ENCODE assay signal across 22 mouse cellular contexts in genomic region chr3:36223361-36223760, GRCm38 (mm10). TPM values are rescaled to one million over a fixed set of nuclear protein-coding genes. Genes with fewer than 3 reads are reported as not detected.
A peak's percentile ranks its signal among the peaks of the same experiment; 100 is the strongest.
DNase-seq lines count a peak whose midpoint lies in the region; ATAC-seq lines count a peak whose summit lies in the region.
"Had no signal": no experiment of that assay in that cellular context is flagged by ENCODE, and none has a peak within 500 bp of the region (broad histone marks: within the 10 kb centered on the region; RNA-seq: fewer than 3 reads in every experiment).

No protein-coding gene starts in this region.

- peaks cover 5% of the 10 kb centered on the region for H3K27me3 ChIP-seq in forebrain, embryonic 11.5 days (ENCODE audit: control insufficient read depth, insufficient read depth, low read length)
- H3K27me3 ChIP-seq in forebrain, embryonic 10.5 days (ENCODE audit: poor library complexity, severe bottlenecking) = peaks cover 38% of the 10 kb centered on the region
- H3K27me3 ChIP-seq in forebrain, embryonic 13.5 days = peaks cover 24% of the 10 kb centered on the region
- H3K27me3 ChIP-seq in intestine, embryonic 15.5 days (replicated peaks) = peaks cover 14% of the 10 kb centered on the region

- ATAC-seq in forebrain, embryonic 11.5 days (replicated peaks; ENCODE audit: low FRiP score) = peak; percentile 63
- ATAC-seq in forebrain, embryonic 13.5 days = peak; percentile 60
- ATAC-seq in intestine, embryonic 15.5 days = no peak
- ATAC-seq: CD4-positive, CD25-positive, alpha-beta regulatory T cell, adult 4 months; intestine, postnatal 0 days had no signal

- no peak overlapping the region for H3K4me3 ChIP-seq in forebrain, embryonic 11.5 days (ENCODE audit: low read depth, low read length)
- H3K4me3 ChIP-seq in forebrain, embryonic 10.5 days = no peak overlapping the region
- H3K4me3 ChIP-seq in forebrain, embryonic 13.5 days = no peak overlapping the region
- no peak overlapping the region for H3K4me3 ChIP-seq in intestine, embryonic 15.5 days (replicated peaks)
- H3K4me3 ChIP-seq: embryonic facial prominence, embryonic 13.5 days; heart, embryonic 10.5 days; hindbrain, embryonic 13.5 days had no signal

- H3K9me3 ChIP-seq in forebrain, embryonic 11.5 days (ENCODE audit: control insufficient read depth, low read length) = no peaks in the 10 kb centered on the region
- no peaks in the 10 kb centered on the region for H3K9me3 ChIP-seq in forebrain, embryonic 10.5 days
- H3K9me3 ChIP-seq in forebrain, embryonic 13.5 days (replicated peaks) = no peaks in the 10 kb centered on the region
- H3K9me3 ChIP-seq in intestine, embryonic 15.5 days = no peaks in the 10 kb centered on the region
- H3K9me3 ChIP-seq: embryonic facial prominence, embryonic 13.5 days; heart, embryonic 10.5 days; hindbrain, embryonic 13.5 days had no signal

- WGBS in forebrain, embryonic 11.5 days = 0% methylated on average over 2 of the region's 2 CpGs
- WGBS in forebrain, embryonic 10.5 days = 7% methylated on average over 2 of the region's 2 CpGs
- WGBS in forebrain, embryonic 13.5 days = 5% methylated on average over 2 of the region's 2 CpGs
- 38% methylated on average over 2 of the region's 2 CpGs for WGBS in intestine, embryonic 15.5 days

- H3K4me1 ChIP-seq in forebrain, embryonic 11.5 days (replicated peaks; ENCODE audit: control insufficient read depth, insufficient read depth, low read length) = 0 out of 2 replicates have a peak, but pooled peaks cover 3% of the 10 kb centered on the region
- peaks cover 22% of the 10 kb centered on the region for H3K4me1 ChIP-seq in forebrain, embryonic 10.5 days
- H3K4me1 ChIP-seq in forebrain, embryonic 13.5 days = peaks cover 9% of the 10 kb centered on the region
- 0 out of 2 replicates have a peak, but pooled peaks cover 2% of the 10 kb centered on the region for H3K4me1 ChIP-seq in intestine, embryonic 15.5 days (replicated peaks)

- H3K4me2 ChIP-seq in forebrain, embryonic 11.5 days (ENCODE audit: low read depth, low read length, severe bottlenecking) = no peak overlapping the region
- no peak overlapping the region for H3K4me2 ChIP-seq in forebrain, embryonic 13.5 days
- H3K4me2 ChIP-seq in intestine, embryonic 15.5 days (replicated peaks) = no peak overlapping the region
- H3K4me2 ChIP-seq: embryonic facial prominence, embryonic 13.5 days; hindbrain, embryonic 13.5 days had no signal

- no peak for DNase-seq in forebrain, embryonic 11.5 days (ENCODE audit: low spot score)
- no peak for DNase-seq in forebrain, embryonic 10.5 days (ENCODE audit: extremely low spot score, low spot score)
- peak; percentile 69 for DNase-seq in Muller cell, postnatal 12 days (ENCODE audit: inconsistent ontology term)
- DNase-seq in retina, embryonic 14.5 days (ENCODE audit: low spot score) = peak; percentile 51
- DNase-seq in lung, postnatal 4 days = no peak
- no peak for DNase-seq in thymus, adult 18-20 months
- DNase-seq: adrenal gland, postnatal 10 days; B cell, adult 2 months; cerebellum, adult 18-20 months; cerebellum, adult 9-11 months; cerebellum, postnatal 36 days; gastrocnemius, postnatal 10 days; heart, adult 18-20 months; heart, postnatal 10 days had no signal

- H3K36me3 ChIP-seq in forebrain, embryonic 11.5 days (ENCODE audit: control insufficient read depth, insufficient read depth, low read length) = no peaks in the 10 kb centered on the region
- H3K36me3 ChIP-seq in forebrain, embryonic 10.5 days (replicated peaks) = no peaks in the 10 kb centered on the region
- H3K36me3 ChIP-seq in forebrain, embryonic 13.5 days (ENCODE audit: poor library complexity, severe bottlenecking) = no peaks in the 10 kb centered on the region
- H3K36me3 ChIP-seq in intestine, embryonic 15.5 days = no peaks in the 10 kb centered on the region
- H3K36me3 ChIP-seq: embryonic facial prominence, embryonic 13.5 days; heart, embryonic 10.5 days; hindbrain, embryonic 13.5 days had no signal

- H3K27ac ChIP-seq in forebrain, embryonic 11.5 days (ENCODE audit: low read depth, low read length) = no peak overlapping the region
- H3K27ac ChIP-seq in forebrain, embryonic 10.5 days = no peak overlapping the region
- H3K27ac ChIP-seq in forebrain, embryonic 13.5 days = no peak overlapping the region
- H3K27ac ChIP-seq in intestine, embryonic 15.5 days = no peak overlapping the region
- H3K27ac ChIP-seq: embryonic facial prominence, embryonic 13.5 days; heart, embryonic 10.5 days; hindbrain, embryonic 13.5 days had no signal

- H3K9ac ChIP-seq in forebrain, embryonic 11.5 days (ENCODE audit: low read length) = no peak overlapping the region
- H3K9ac ChIP-seq in forebrain, embryonic 13.5 days = no peak overlapping the region
- no peak overlapping the region for H3K9ac ChIP-seq in intestine, embryonic 15.5 days
- H3K9ac ChIP-seq: embryonic facial prominence, embryonic 13.5 days; hindbrain, embryonic 13.5 days had no signal

RNA-seq across cellular contexts. Expression of gene Qrfpr, which starts 1.2 kb away (rescaled TPM):
- 0.29 and 0.31 TPM in 2 replicates for polyA plus RNA-seq in forebrain, embryonic 11.5 days (2014; fragmentation: Nextera tagmentation; extraction: Ambion mirVana)
- polyA plus RNA-seq in forebrain, embryonic 10.5 days (2016; fragmentation: Nextera tagmentation; extraction: Ambion mirVana) = 0.18 and 0.38 TPM in 2 replicates
- polyA plus RNA-seq in forebrain, embryonic 13.5 days (2015; fragmentation: Nextera tagmentation; extraction: Ambion mirVana) = 2.0 and 2.6 TPM in 2 replicates
- 0.13 TPM in 1 of 2 replicates, not detected in the other for polyA plus RNA-seq in intestine, embryonic 15.5 days (2015; fragmentation: Nextera tagmentation; extraction: Ambion mirVana)
- polyA plus RNA-seq: CD4-positive, CD25-positive, alpha-beta regulatory T cell, adult 4 months; heart, embryonic 14.5 days had no signal

Comparison
In these comparisons a context has a peak if more than half of its experiments do, and no peak if none do; other contexts are left out.
1. DNase-seq: peak in Muller cell, postnatal 12 days (single experiment) and retina, embryonic 14.5 days (single experiment); none in forebrain, embryonic 11.5 days (single experiment), forebrain, embryonic 10.5 days (single experiment), lung, postnatal 4 days (0 of 2) and thymus, adult 18-20 months (0 of 2).